Mouse (Mus musculus) forebrain, embryonic 16.5 days (tissue): ENCODE measurements at regions not wholly inside any gene's neighbourhood (a gene's known extent, or its start where the extent isn't known, plus 50 kb on each side); places are given as distances from the start of the nearest gene placed in this dataset.

ENCODE experiments used
- ATAC-seq: fragments of 200-750 bp; cut with Nextera tagmentation; 2 replicates; pipeline ENCODE4 v1.8.0; 2017; ENCODE audit warnings: mild to moderate bottlenecking, moderate library complexity
- H3K27ac ChIP-seq: fragments of 300-500 bp; sonication (generic); 2 replicates; pipeline ENCODE4 v1.5.1; 2014; ENCODE audit warnings: low read length, control low read depth
- H3K27me3 ChIP-seq: fragments of 300-500 bp; sonication (generic); replicated peaks from 2 replicates; pipeline ENCODE4 v1.6.1; 2014; ENCODE audit warnings: low read length; ENCODE audit not compliant: control insufficient read depth, insufficient read depth
- H3K36me3 ChIP-seq: fragments of 300-500 bp; sonication (generic); 2 replicates; pipeline ENCODE4 v1.6.1; 2014; ENCODE audit not compliant: control insufficient read depth, insufficient read depth
- H3K4me1 ChIP-seq: fragments of 300-500 bp; sonication (generic); replicated peaks from 2 replicates; pipeline ENCODE4 v1.6.1; 2014; ENCODE audit warnings: low read length; ENCODE audit not compliant: control insufficient read depth, insufficient read depth
- H3K4me2 ChIP-seq: fragments of 300-500 bp; sonication (generic); 2 replicates; pipeline ENCODE4 v1.6.1; 2014; ENCODE audit warnings: mild to moderate bottlenecking, low read length, control low read depth
- H3K4me3 ChIP-seq: fragments of 300-500 bp; sonication (generic); replicated peaks from 2 replicates; pipeline ENCODE4 v1.5.1; 2014; ENCODE audit warnings: mild to moderate bottlenecking, low read length, control low read depth
- H3K9ac ChIP-seq: fragments of 300-500 bp; sonication (generic); replicated peaks from 2 replicates; pipeline ENCODE4 v1.6.1; 2014; ENCODE audit warnings: low read depth, low read length, control low read depth
- H3K9me3 ChIP-seq: fragments of 300-500 bp; sonication (generic); 2 replicates; pipeline ENCODE4 v1.6.1; 2016; ENCODE audit warnings: low read length; ENCODE audit not compliant: control insufficient read depth
- WGBS: fragments of 180-500 bp; shearing (Covaris S2); extraction: QIAGEN DNeasy Blood & Tissue Kit; methylation state at CpG from one replicate; pipeline ENCODE4 v1.1.7; 2014; 5-methylcytosine and 5-hydroxymethylcytosine counted together

GRCm38 (mm10) chr3:4669971-4670370, 1080.6 kb upstream of the Gm8797 start:
- 89% methylated on average over 1 of the region's 1 CpGs for WGBS

GRCm38 (mm10) chr3:4689506-4689905, 1061.1 kb upstream of the Gm8797 start:
- no peak overlapping the region for H3K4me3 ChIP-seq
- H3K9me3 ChIP-seq: no peaks in the 10 kb centered on the region
- H3K9ac ChIP-seq: no peak overlapping the region
- 68% methylated on average over 1 of the region's 1 CpGs for WGBS
- no peak overlapping the region for H3K4me2 ChIP-seq
- no peaks in the 10 kb centered on the region for H3K4me1 ChIP-seq
- no peak for ATAC-seq
- no peaks in the 10 kb centered on the region for H3K27me3 ChIP-seq
- no peak overlapping the region for H3K27ac ChIP-seq
- H3K36me3 ChIP-seq: no peaks in the 10 kb centered on the region

More at GRCm38 (mm10) chr3:4669971-4670370, 1080.6 kb upstream of the Gm8797 start:
- ATAC-seq: peak; percentile 52; the same call in 1 of the 2 replicates
- no peaks in the 10 kb centered on the region for H3K4me1 ChIP-seq
- no peaks in the 10 kb centered on the region for H3K36me3 ChIP-seq
- no peak overlapping the region for H3K4me2 ChIP-seq
- no peaks in the 10 kb centered on the region for H3K27me3 ChIP-seq
- H3K27ac ChIP-seq: no peak overlapping the region
- no peak overlapping the region for H3K4me3 ChIP-seq
- no peaks in the 10 kb centered on the region for H3K9me3 ChIP-seq
- no peak overlapping the region for H3K9ac ChIP-seq
